Mouse (Mus musculus) layer of hippocampus, postnatal 14 days (tissue): Measurements from ENCODE around the gene Canx. TPM values are rescaled to one million over a fixed set of nuclear protein-coding genes. Genes with fewer than 3 reads are reported as not detected.

Experiments
- microRNA-seq, 2 experiments: library from miRNA; unstranded; fragments of <30 nt; microRNA quantifications; one replicate each; pipeline ENCODE4 v1.2.0; 2021
- total RNA-seq, 2 experiments: library from RNA; stranded (reverse); gene quantifications; 2 replicates each; pipeline ENCODE4 v1.2.3; 2021

The Canx gene
- total RNA-seq, 2 experiments from 2014 or later: 424 to 458 TPM

Small RNAs within 50 kb of the gene (microRNA-seq; reads per million reads assigned to microRNA genes)
- 0 reads per million in 2 experiments for gene Mir804

Other genes starting within 250 kb of the Canx start
- 100 to 1,000 TPM; 104 to 105 TPM for gene Tbc1d9b, start 194.3 kb downstream of the Canx start, total RNA-seq
- gene Mrnip, start 151.2 kb downstream of the Canx start, total RNA-seq: 10 to 100 TPM; 15.3 to 17.7 TPM
- 100 to 1,000 TPM; 343 to 377 TPM for gene Sqstm1, start 114.8 kb downstream of the Canx start, total RNA-seq
- 100 to 1,000 TPM; 166 to 175 TPM for gene Mgat4b, start 114.8 kb downstream of the Canx start, total RNA-seq
- 10 to 100 TPM; 13.1 to 13.8 TPM for gene Ltc4s, start 87.1 kb downstream of the Canx start, total RNA-seq
- 10 to 100 TPM in 1 of 2 experiments, 1 to 10 TPM in 1; 9.6 to 10.5 TPM for gene Maml1, start 33.4 kb downstream of the Canx start, total RNA-seq
- gene Cby3, start 28.8 kb upstream of the Canx start, total RNA-seq: not detected
- 100 to 1,000 TPM; 235 to 246 TPM for gene Hnrnph1, start 51.3 kb upstream of the Canx start, total RNA-seq
- gene Rufy1, start 105.5 kb upstream of the Canx start, total RNA-seq: 10 to 100 TPM; 22.8 to 24.4 TPM